Mouse (Mus musculus) forebrain, embryonic 16.5 days (tissue): Measurements from ENCODE around the gene 1700012B07Rik. TPM values are rescaled to one million over a fixed set of nuclear protein-coding genes. Genes with fewer than 3 reads are reported as not detected.

ENCODE experiments used
- ATAC-seq: fragments of 200-750 bp; cut with Nextera tagmentation; 2 replicates; pipeline ENCODE4 v1.8.0; 2017; ENCODE audit warnings: mild to moderate bottlenecking, moderate library complexity
- H3K27ac ChIP-seq: fragments of 300-500 bp; sonication (generic); 2 replicates; pipeline ENCODE4 v1.5.1; 2014; ENCODE audit warnings: low read length, control low read depth
- H3K27me3 ChIP-seq: fragments of 300-500 bp; sonication (generic); replicated peaks from 2 replicates; pipeline ENCODE4 v1.6.1; 2014; ENCODE audit warnings: low read length; ENCODE audit not compliant: control insufficient read depth, insufficient read depth
- H3K36me3 ChIP-seq: fragments of 300-500 bp; sonication (generic); 2 replicates; pipeline ENCODE4 v1.6.1; 2014; ENCODE audit not compliant: control insufficient read depth, insufficient read depth
- H3K4me1 ChIP-seq: fragments of 300-500 bp; sonication (generic); replicated peaks from 2 replicates; pipeline ENCODE4 v1.6.1; 2014; ENCODE audit warnings: low read length; ENCODE audit not compliant: control insufficient read depth, insufficient read depth
- H3K4me2 ChIP-seq: fragments of 300-500 bp; sonication (generic); 2 replicates; pipeline ENCODE4 v1.6.1; 2014; ENCODE audit warnings: mild to moderate bottlenecking, low read length, control low read depth
- H3K4me3 ChIP-seq: fragments of 300-500 bp; sonication (generic); replicated peaks from 2 replicates; pipeline ENCODE4 v1.5.1; 2014; ENCODE audit warnings: mild to moderate bottlenecking, low read length, control low read depth
- H3K9ac ChIP-seq: fragments of 300-500 bp; sonication (generic); replicated peaks from 2 replicates; pipeline ENCODE4 v1.6.1; 2014; ENCODE audit warnings: low read depth, low read length, control low read depth
- H3K9me3 ChIP-seq: fragments of 300-500 bp; sonication (generic); 2 replicates; pipeline ENCODE4 v1.6.1; 2016; ENCODE audit warnings: low read length; ENCODE audit not compliant: control insufficient read depth
- WGBS: fragments of 180-500 bp; shearing (Covaris S2); extraction: QIAGEN DNeasy Blood & Tissue Kit; methylation state at CpG from one replicate; pipeline ENCODE4 v1.1.7; 2014; 5-methylcytosine and 5-hydroxymethylcytosine counted together
- polyA plus RNA-seq: library from polyadenylated mRNA; unstranded; fragments of >200 nt; fragmentation: Nextera tagmentation; extraction: Ambion mirVana; gene quantifications from 2 replicates; pipeline ENCODE4 v1.2.1, GENCODE M21; 2015

The 1700012B07Rik gene
- polyA plus RNA-seq, 1 experiment from 2014 or later: not detected

DNA sequence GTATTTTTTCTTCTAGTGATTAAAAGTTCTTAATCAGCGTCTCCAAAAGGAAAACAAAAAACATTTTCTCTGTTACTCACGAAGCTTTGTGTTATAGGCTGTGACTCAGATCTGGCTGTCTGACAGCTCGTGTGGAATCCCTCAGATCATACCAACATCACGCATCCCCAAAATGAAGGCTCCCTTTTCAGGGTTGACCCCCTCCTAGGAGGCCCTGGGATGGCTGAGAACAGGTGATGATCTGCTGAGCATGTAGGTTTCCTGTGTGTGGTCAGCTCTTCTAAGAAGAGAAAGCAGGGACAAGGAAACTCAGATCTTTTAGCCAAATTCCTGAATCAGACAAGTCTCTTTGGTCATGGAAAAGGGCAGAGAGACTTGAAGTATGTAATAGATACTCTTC is 82.6 kb downstream of the 1700012B07Rik start:
- Histone ChIP-seq H3K27ac (no peak overlapping the region), H3K4me1 (no peaks in the 10 kb centered on the region), H3K4me3 (no peak overlapping the region), H3K27me3 (no peaks in the 10 kb centered on the region), H3K36me3 (no peaks in the 10 kb centered on the region), H3K4me2 (no peak overlapping the region), H3K9me3 (no peaks in the 10 kb centered on the region), H3K9ac (no peak overlapping the region)
- ATAC-seq: no peak
- 72% methylated on average over 4 of the region's 4 CpGs for WGBS

DNA sequence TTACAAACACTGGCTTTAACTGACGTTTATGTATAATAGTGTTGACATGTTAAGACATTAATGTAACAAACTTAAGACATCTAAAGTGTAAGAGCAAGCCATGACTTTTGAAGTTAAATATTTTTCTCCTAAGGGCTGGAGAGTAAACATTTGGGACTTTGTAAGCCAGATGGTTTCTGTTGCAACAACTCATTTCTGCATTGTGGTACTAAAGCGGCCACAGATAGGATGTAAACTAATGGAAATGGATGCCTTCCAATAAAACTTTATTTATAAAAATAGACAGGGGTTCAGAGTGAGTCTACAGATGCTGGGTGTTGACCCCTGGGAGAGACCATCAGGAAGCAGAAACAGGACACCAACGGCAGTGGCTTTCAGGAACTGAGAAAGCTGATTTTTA is 89.9 kb downstream of the 1700012B07Rik start:
- Histone ChIP-seq H3K4me3 (no peak overlapping the region), H3K27me3 (no peaks in the 10 kb centered on the region), H3K27ac (no peak overlapping the region), H3K36me3 (no peaks in the 10 kb centered on the region), H3K9ac (no peak overlapping the region), H3K4me1 (no peaks in the 10 kb centered on the region), H3K4me2 (no peak overlapping the region), H3K9me3 (no peaks in the 10 kb centered on the region)
- ATAC-seq: no peak
- 83% methylated on average over 3 of the region's 3 CpGs for WGBS

Other genes starting within 250 kb of the 1700012B07Rik start
- gene Wipi1, start 216.1 kb downstream of the 1700012B07Rik start, polyA plus RNA-seq: 14.0 and 14.4 TPM in 2 replicates
- 521 and 535 TPM in 2 replicates for gene Prkar1a, start 178.6 kb downstream of the 1700012B07Rik start, polyA plus RNA-seq
- 1.9 and 3.5 TPM in 2 replicates for gene Fam20a, start 105.8 kb downstream of the 1700012B07Rik start, polyA plus RNA-seq
- gene Abca8b, start 167.8 kb upstream of the 1700012B07Rik start, polyA plus RNA-seq: 1.1 and 1.2 TPM in 2 replicates